Mouse (Mus musculus) fibroblast of lung, adult 2 months (primary cell): ENCODE measurements around the gene Alkbh1.

Source experiments
- DNase-seq: peaks from one replicate; pipeline ENCODE4 v3.0.0-alpha.2; 2011; ENCODE audit warnings: low read depth

The Alkbh1 gene

GRCm38 (mm10) chr12:87380586-87381379 lies 63.0 kb downstream of the Alkbh1 start:
- no peak for DNase-seq

GRCm38 (mm10) chr12:87379496-87379895 lies 64.3 kb downstream of the Alkbh1 start:
- no peak for DNase-seq
